ENCODE assay signal across 14 mouse cellular contexts in the genomic region with DNA sequence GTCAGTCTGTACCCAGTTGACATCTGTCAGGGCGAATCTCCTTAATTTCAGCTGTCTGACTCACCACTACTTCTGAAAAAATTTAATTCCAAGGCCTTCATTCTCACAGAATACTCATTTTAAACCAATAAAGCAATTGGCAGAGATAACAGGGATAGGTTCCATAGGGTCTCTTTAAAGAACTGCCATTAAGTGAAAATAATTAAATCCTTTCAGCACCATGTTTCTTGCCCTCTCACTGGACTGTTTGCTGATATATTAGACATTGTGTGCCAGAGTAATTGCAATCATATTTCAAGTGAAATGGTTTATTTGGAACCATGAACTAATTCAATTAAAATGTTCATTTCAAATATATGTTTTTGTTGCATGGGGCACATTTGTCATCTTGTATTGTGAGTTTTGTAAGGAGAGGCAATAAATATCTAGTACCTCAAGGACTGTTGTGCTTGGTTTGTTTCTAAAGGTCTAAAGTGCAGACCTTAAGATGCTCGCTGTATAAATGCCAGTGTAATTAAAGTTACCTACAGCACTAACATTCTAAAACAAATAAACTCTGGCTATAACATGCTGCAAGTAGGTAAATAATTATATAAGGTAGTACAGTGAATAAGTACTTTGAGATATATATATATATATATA.
"Had no signal": no experiment of that assay in that cellular context is flagged by ENCODE, and none has a peak within 500 bp of the region (broad histone marks: within the 10 kb centered on the region; RNA-seq: fewer than 3 reads in every experiment).

No protein-coding gene starts in this region.

- H3K4me3 ChIP-seq: stomach, embryonic 15.5 days had no signal

- DNase-seq: retina, postnatal 1 day; right cerebral cortex, adult 18-20 months; right cerebral cortex, postnatal 14 days; right cerebral cortex, postnatal 25 days; right cerebral cortex, postnatal 4 days; spleen, adult 18-20 months; thymus, adult 18-20 months; thymus, adult 2 months; thymus, postnatal 14 days; thymus, postnatal 25 days; thymus, postnatal 36 days; thymus, postnatal 4 days had no signal

- H3K27me3 ChIP-seq: stomach, embryonic 15.5 days had no signal

- H3K9me3 ChIP-seq: stomach, embryonic 15.5 days had no signal

- H3K36me3 ChIP-seq: stomach, embryonic 15.5 days had no signal

- H3K4me2 ChIP-seq: stomach, embryonic 15.5 days had no signal

- H3K9ac ChIP-seq: stomach, embryonic 15.5 days had no signal

- H3K4me1 ChIP-seq: stomach, embryonic 15.5 days had no signal

- H3K27ac ChIP-seq: stomach, embryonic 15.5 days; stomach, postnatal 0 days had no signal
